Mouse (Mus musculus) hindbrain, embryonic 13.5 days (tissue): ENCODE measurements around the gene Kdm7a. TPM values are rescaled to one million over a fixed set of nuclear protein-coding genes. Genes with fewer than 3 reads are reported as not detected.

Experiments
- ATAC-seq: fragments of 200-750 bp; cut with Nextera tagmentation; 2 replicates; pipeline ENCODE4 v1.8.0; 2017; ENCODE audit warnings: moderate TSS enrichment; ENCODE audit not compliant: low FRiP score
- H3K27ac ChIP-seq: fragments of 300-500 bp; sonication (generic); 2 replicates; pipeline ENCODE4 v1.5.1; 2015; ENCODE audit warnings: inconsistent platforms, mild to moderate bottlenecking, moderate library complexity
- H3K27me3 ChIP-seq: fragments of 300-500 bp; sonication (generic); 2 replicates; pipeline ENCODE4 v1.6.1; 2015; ENCODE audit warnings: mild to moderate bottlenecking, inconsistent platforms
- H3K36me3 ChIP-seq: fragments of 300-500 bp; sonication (generic); 2 replicates; pipeline ENCODE4 v1.6.1; 2015; ENCODE audit warnings: mild to moderate bottlenecking, inconsistent platforms
- H3K4me1 ChIP-seq: fragments of 300-500 bp; sonication (generic); replicated peaks from 2 replicates; pipeline ENCODE4 v1.6.1; 2015; ENCODE audit warnings: inconsistent platforms
- H3K4me2 ChIP-seq: fragments of 300-500 bp; sonication (generic); 2 replicates; pipeline ENCODE4 v1.6.1; 2015; ENCODE audit warnings: inconsistent platforms, mild to moderate bottlenecking, moderate library complexity
- H3K4me3 ChIP-seq: fragments of 300-500 bp; sonication (generic); 2 replicates; pipeline ENCODE4 v1.5.1; 2015; ENCODE audit warnings: mild to moderate bottlenecking, inconsistent platforms
- H3K9ac ChIP-seq: fragments of 300-500 bp; sonication (generic); 2 replicates; pipeline ENCODE4 v1.6.1; 2015; ENCODE audit warnings: mild to moderate bottlenecking, inconsistent platforms
- H3K9me3 ChIP-seq: fragments of 300-500 bp; sonication (generic); 2 replicates; pipeline ENCODE4 v1.6.1; 2016; ENCODE audit warnings: inconsistent platforms
- WGBS: fragments of 180-500 bp; shearing (Covaris S2); methylation state at CpG from one replicate; pipeline ENCODE4 v1.1.7; 2015; 5-methylcytosine and 5-hydroxymethylcytosine counted together
- polyA plus RNA-seq: library from polyadenylated mRNA; unstranded; fragments of >200 nt; fragmentation: Nextera tagmentation; extraction: Ambion mirVana; gene quantifications from 2 replicates; pipeline ENCODE4 v1.2.1, GENCODE M21; 2015

Kdm7a gene
- polyA plus RNA-seq, 1 experiment from 2014 or later = 9.3 TPM

DNA sequence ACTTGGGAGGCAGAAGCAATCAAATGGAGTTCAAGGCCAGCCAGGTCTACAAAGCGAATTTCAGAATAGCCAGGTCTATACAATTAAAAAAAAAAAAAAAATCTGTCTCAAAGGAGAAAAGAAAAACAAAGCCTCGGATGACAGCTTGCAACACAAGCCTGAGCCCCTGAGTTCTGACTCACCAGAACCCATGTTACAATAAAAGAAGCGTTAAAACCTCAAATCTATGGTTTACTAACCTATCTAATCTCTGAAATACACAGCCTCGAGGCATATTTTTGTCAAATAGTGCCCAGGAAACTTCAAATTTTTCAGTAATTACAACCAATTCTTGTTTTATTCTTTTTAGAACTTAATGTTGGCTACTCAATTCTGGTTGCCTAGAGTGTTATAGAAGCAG lies 2.1 kb downstream of the Kdm7a start:
- no peak for ATAC-seq
- Histone ChIP-seq H3K9ac (no peak overlapping the region), H3K4me1 (peaks cover 22% of the 10 kb centered on the region), H3K36me3 (no peaks in the 10 kb centered on the region), H3K4me2 (peak overlapping the region; percentile 81), H3K9me3 (no peaks in the 10 kb centered on the region), H3K27ac (no peak overlapping the region), H3K27me3 (0 out of 2 replicates have a peak, but pooled peaks cover 4% of the 10 kb centered on the region), H3K4me3 (no peak overlapping the region)
- 71% methylated on average over 4 of the region's 4 CpGs for WGBS

DNA sequence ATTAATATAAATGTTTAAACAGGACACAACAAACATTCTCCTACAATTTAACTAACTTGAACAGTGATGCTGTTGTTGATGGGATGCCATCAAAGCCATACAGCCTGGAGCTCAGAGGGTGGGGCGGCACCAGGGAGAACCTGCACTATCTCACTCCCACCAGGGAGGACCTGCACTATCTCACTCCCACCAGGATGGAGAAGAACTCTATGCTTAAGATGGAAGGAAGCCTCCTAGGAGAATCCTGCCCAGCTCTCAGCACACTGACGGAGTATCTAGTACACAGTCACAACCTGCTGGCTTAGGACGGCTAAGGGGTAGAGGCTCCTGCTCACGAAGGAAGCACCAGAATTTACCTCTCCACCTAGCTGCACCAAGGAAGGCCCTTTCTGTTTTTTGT lies 3.4 kb downstream of the Kdm7a start:
- H3K27me3 ChIP-seq = no peaks in the 10 kb centered on the region
- H3K36me3 ChIP-seq = no peaks in the 10 kb centered on the region
- H3K9me3 ChIP-seq = no peaks in the 10 kb centered on the region
- peaks cover 22% of the 10 kb centered on the region for H3K4me1 ChIP-seq
- ATAC-seq = no peak
- H3K4me3 ChIP-seq = no peak overlapping the region; the same call in 1 of the 2 replicates
- H3K27ac ChIP-seq = no peak overlapping the region
- no peak overlapping the region for H3K4me2 ChIP-seq
- WGBS = 80% methylated on average over 4 of the region's 4 CpGs
- H3K9ac ChIP-seq = peak overlapping the region; percentile 30; the same call in 1 of the 2 replicates

DNA sequence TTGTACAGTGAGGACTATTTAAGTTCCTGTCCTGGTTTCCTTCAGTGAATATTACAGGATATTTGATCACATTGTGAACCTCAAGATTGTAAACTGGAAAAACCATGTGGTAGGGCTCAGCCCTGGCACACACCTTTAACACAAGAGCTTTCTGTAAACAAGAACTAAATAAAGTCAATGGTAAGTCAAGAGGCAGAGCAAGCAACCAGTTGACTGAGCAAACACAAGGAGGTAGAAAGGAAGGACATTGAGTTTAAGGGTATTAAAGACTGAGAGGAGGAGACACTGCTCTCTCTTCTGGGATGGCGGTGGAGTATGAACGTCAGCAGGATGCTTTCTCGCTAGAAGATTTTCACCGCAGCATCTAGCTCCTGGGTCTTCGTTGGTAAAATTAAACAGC lies 13.6 kb downstream of the Kdm7a start:
- WGBS = 84% methylated on average over 5 of the region's 5 CpGs
- no peaks in the 10 kb centered on the region for H3K36me3 ChIP-seq
- no peaks in the 10 kb centered on the region; the same call in 1 of the 2 replicates for H3K4me1 ChIP-seq
- H3K4me2 ChIP-seq = no peak overlapping the region
- H3K9me3 ChIP-seq = no peaks in the 10 kb centered on the region
- no peak for ATAC-seq
- H3K27ac ChIP-seq = no peak overlapping the region
- H3K27me3 ChIP-seq = no peaks in the 10 kb centered on the region
- no peak overlapping the region for H3K4me3 ChIP-seq
- H3K9ac ChIP-seq = no peak overlapping the region

DNA sequence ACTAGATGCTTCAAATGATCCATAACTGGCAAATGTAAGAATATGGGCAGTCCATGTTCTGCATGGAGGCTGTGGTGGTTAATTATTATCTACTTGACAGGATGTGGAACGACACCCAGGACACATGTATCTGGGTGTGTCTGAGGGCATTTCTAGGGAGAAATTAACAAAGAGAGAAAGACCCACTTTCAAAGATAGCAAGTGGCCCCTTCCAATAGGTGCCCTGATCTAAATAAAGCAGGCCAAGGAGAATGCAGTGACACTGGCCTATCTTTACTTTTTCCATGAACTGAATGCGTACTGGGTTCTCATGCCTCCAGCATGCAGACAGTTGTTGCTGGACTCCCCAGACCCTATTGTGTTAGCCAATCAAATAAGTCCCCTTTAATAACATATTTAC lies 15.1 kb downstream of the Kdm7a start:
- no peaks in the 10 kb centered on the region; the same call in 1 of the 2 replicates for H3K4me1 ChIP-seq
- H3K27me3 ChIP-seq = no peaks in the 10 kb centered on the region
- no peak overlapping the region for H3K4me3 ChIP-seq
- H3K4me2 ChIP-seq = no peak overlapping the region
- H3K27ac ChIP-seq = no peak overlapping the region
- H3K9me3 ChIP-seq = no peaks in the 10 kb centered on the region
- H3K36me3 ChIP-seq = no peaks in the 10 kb centered on the region
- H3K9ac ChIP-seq = no peak overlapping the region
- no peak for ATAC-seq
- 81% methylated on average over 2 of the region's 2 CpGs for WGBS

DNA sequence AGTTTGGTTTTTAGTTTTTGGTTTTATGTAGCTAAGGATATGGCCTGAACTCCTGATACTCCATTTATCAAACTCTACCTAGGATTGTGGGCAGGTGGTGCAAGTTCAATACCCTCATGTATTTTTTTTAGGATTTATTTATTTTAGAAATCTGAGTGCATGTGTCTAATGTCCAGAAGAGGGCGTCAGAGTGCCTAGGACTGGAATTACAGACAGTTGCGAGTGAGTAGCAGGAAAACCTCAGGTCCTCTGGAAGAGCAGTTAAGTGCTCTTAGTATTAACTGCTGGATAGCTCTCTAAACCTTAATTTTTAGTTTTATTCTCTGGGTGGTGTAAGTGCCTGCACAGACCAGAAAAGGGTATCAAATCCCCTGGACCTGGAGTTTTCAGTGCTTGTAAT lies 19.4 kb downstream of the Kdm7a start:
- no peaks in the 10 kb centered on the region for H3K4me1 ChIP-seq
- no peak overlapping the region for H3K4me3 ChIP-seq
- H3K9me3 ChIP-seq = no peaks in the 10 kb centered on the region
- H3K27me3 ChIP-seq = no peaks in the 10 kb centered on the region
- H3K9ac ChIP-seq = no peak overlapping the region
- H3K27ac ChIP-seq = no peak overlapping the region
- ATAC-seq = no peak
- H3K4me2 ChIP-seq = no peak overlapping the region
- WGBS = 32% methylated on average over 2 of the region's 2 CpGs
- H3K36me3 ChIP-seq = 0 out of 2 replicates have a peak, but pooled peaks cover 2% of the 10 kb centered on the region

DNA sequence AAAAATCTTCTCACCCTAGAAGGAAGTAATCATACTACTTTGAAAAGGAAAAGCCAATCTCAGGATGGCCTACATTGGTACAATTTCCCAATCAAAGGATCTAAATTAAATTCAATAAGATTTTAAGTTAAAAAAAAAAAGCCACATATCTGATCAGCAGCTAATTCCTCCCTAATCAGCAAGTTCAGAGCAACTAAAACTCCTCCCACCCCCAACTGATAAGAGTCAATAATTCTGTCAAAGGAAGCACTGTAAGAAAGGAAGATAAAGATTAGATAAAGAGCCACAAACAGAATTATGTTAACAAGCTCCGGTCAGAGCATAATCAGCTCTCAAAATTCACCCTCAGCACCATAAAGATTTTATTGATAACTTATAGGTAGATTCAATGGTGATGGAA lies 37.5 kb downstream of the Kdm7a start:
- H3K4me1 ChIP-seq = no peaks in the 10 kb centered on the region
- ATAC-seq = no peak
- H3K27me3 ChIP-seq = no peaks in the 10 kb centered on the region
- H3K4me2 ChIP-seq = no peak overlapping the region
- H3K27ac ChIP-seq = no peak overlapping the region
- no peak overlapping the region for H3K9ac ChIP-seq
- no peaks in the 10 kb centered on the region for H3K9me3 ChIP-seq
- no peak overlapping the region for H3K4me3 ChIP-seq
- peaks cover 31% of the 10 kb centered on the region for H3K36me3 ChIP-seq
- WGBS = 93% methylated on average over 1 of the region's 1 CpGs

DNA sequence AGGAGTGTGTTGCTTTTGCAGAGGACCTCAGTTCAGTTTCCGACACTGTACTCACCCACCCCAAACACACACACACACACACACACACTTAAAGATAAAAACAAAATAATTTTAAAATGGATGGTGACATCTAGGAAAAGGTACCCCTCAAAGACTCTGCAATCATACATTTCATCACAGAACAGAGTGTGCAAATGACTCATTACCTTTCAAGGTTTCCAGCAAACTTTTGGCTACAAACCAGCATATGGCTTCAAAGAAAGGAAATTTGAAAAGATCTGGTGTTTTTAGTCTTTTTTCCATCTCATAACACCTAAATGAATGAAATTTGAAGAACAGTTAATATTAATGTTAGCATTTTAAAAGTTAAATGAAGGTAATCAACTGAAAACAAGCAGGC lies 41.7 kb downstream of the Kdm7a start:
- ATAC-seq = no peak
- H3K4me2 ChIP-seq = no peak overlapping the region
- no peak overlapping the region for H3K27ac ChIP-seq
- no peaks in the 10 kb centered on the region for H3K4me1 ChIP-seq
- no peaks in the 10 kb centered on the region for H3K9me3 ChIP-seq
- WGBS = 96% methylated on average over 1 of the region's 1 CpGs
- no peaks in the 10 kb centered on the region for H3K27me3 ChIP-seq
- H3K36me3 ChIP-seq = peaks cover 36% of the 10 kb centered on the region
- H3K9ac ChIP-seq = no peak overlapping the region
- H3K4me3 ChIP-seq = no peak overlapping the region

DNA sequence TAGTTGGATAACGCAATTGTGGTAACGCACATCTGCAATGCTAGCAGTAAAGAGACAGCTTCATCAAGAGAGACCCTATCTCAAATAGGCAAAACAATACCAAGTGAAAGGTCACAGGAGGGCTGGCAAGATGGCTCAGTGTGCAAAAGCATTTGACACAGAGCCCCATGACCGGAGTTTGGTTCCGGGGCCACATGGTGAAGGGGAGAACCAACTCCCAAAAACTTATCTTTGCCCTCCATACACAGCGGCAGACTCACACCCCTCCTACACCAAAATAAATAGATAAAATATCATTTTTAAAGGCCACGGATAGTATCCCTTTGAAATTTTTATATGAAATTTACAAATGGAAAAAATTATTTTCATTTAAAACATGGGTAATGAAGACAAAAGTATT lies 44.6 kb downstream of the Kdm7a start:
- Histone ChIP-seq H3K27me3 (no peaks in the 10 kb centered on the region), H3K9ac (no peak overlapping the region), H3K36me3 (peaks cover 28% of the 10 kb centered on the region), H3K9me3 (no peaks in the 10 kb centered on the region), H3K4me2 (no peak overlapping the region), H3K27ac (no peak overlapping the region), H3K4me1 (no peaks in the 10 kb centered on the region), H3K4me3 (no peak overlapping the region)
- 92% methylated on average over 6 of the region's 6 CpGs for WGBS
- ATAC-seq = no peak

DNA sequence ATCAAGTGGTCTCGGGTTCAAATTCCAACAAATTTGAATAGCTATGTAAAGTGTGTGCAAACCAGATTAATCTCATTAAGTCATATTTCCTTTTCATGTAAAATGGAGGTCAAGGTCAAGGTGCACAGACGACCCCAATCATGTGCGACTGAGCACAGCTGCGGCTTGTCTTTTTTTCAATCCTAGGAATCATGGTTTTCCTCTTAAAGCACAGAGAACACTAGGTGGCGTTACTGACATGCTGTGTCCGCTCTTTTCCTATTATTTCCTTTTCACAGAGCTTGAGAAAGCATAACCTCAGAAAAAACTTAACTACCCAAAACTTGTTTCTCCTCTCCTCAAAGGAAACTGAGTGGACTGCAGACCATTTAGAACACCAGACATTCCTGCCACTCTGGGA lies 60.5 kb downstream of the Kdm7a start:
- H3K4me2 ChIP-seq = no peak overlapping the region
- 54% methylated on average over 6 of the region's 6 CpGs for WGBS
- no peaks in the 10 kb centered on the region for H3K9me3 ChIP-seq
- no peaks in the 10 kb centered on the region for H3K27me3 ChIP-seq
- H3K9ac ChIP-seq = no peak overlapping the region
- ATAC-seq = no peak
- no peak overlapping the region for H3K27ac ChIP-seq
- H3K4me1 ChIP-seq = no peaks in the 10 kb centered on the region
- peaks cover 59% of the 10 kb centered on the region for H3K36me3 ChIP-seq
- no peak overlapping the region for H3K4me3 ChIP-seq

- ATAC-seq = no peak
- H3K4me1 ChIP-seq = no peaks in the 10 kb centered on the region
- 62% methylated on average over 5 of the region's 5 CpGs for WGBS
- H3K4me3 ChIP-seq = no peak overlapping the region
- peaks cover 32% of the 10 kb centered on the region for H3K36me3 ChIP-seq
- H3K9ac ChIP-seq = no peak overlapping the region
- no peak overlapping the region for H3K27ac ChIP-seq
- H3K9me3 ChIP-seq = 0 out of 2 replicates have a peak, but pooled peaks cover under 1% of the 10 kb centered on the region
- H3K4me2 ChIP-seq = no peak overlapping the region
- no peaks in the 10 kb centered on the region for H3K27me3 ChIP-seq
These were observed 74.0 kb downstream of the Kdm7a start for GRCm38 (mm10) chr6:39132556-39132955.

- H3K4me2 ChIP-seq = no peak overlapping the region
- no peak overlapping the region for H3K27ac ChIP-seq
- no peaks in the 10 kb centered on the region for H3K27me3 ChIP-seq
- no peak for ATAC-seq
- no peaks in the 10 kb centered on the region for H3K4me1 ChIP-seq
- 27% methylated on average over 4 of the region's 4 CpGs for WGBS
- no peak overlapping the region for H3K9ac ChIP-seq
- H3K36me3 ChIP-seq = peaks cover 32% of the 10 kb centered on the region
- H3K9me3 ChIP-seq = peaks cover 6% of the 10 kb centered on the region; the same call in 1 of the 2 replicates
- no peak overlapping the region for H3K4me3 ChIP-seq
These were observed 75.1 kb downstream of the Kdm7a start for GRCm38 (mm10) chr6:39131480-39131879.

DNA sequence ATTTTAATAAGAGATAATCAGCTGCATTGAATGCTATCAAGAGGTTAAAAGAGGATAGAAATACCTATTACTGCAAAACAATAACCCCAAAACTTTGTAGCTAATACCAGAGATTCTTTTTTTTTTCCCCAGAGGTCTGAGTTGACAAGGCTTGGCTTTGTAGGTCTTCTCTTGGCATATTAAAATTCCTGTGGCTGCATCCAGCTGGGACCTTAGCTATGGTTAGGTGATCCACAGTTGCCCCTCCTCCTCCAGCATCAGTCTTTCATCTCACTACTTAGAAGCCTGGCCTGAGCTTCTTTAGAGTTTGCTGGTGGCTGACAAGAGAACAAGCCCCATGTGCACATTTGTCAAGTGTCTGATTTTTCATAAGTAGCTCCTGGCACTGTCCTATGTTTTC lies 81.9 kb downstream of the Kdm7a start:
- no peak overlapping the region for H3K9ac ChIP-seq
- H3K4me3 ChIP-seq = no peak overlapping the region
- H3K36me3 ChIP-seq = no peaks in the 10 kb centered on the region; the same call in 1 of the 2 replicates
- no peak overlapping the region for H3K4me2 ChIP-seq
- no peak overlapping the region for H3K27ac ChIP-seq
- no peak for ATAC-seq
- peaks cover 7% of the 10 kb centered on the region; the same call in 1 of the 2 replicates for H3K27me3 ChIP-seq
- no peaks in the 10 kb centered on the region for H3K4me1 ChIP-seq
- peaks cover 6% of the 10 kb centered on the region; the same call in 1 of the 2 replicates for H3K9me3 ChIP-seq

DNA sequence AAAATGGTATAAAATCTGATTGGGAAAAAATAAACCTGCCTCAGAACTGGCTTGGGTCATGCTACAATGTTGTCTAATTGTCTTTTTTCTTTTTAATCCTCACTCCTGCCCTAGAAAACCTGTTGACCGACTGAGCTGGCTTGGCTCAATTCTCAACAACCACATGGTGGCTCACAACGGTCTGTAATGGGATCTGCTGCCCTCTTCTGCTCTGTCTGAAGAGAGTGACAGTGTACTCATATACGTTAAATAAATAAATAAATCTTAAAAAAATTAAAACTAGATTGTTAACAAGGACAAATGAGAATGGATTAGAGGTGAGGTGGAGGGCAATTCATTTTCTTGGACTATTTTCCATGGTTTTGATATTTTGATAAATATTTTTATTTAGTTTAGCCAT lies 85.9 kb downstream of the Kdm7a start:
- Histone ChIP-seq H3K9ac (no peak overlapping the region), H3K4me2 (no peak overlapping the region), H3K4me3 (no peak overlapping the region), H3K4me1 (peaks cover 10% of the 10 kb centered on the region), H3K27ac (no peak overlapping the region), H3K27me3 (peaks cover 48% of the 10 kb centered on the region), H3K36me3 (no peaks in the 10 kb centered on the region), H3K9me3 (no peaks in the 10 kb centered on the region)
- 72% methylated on average over 3 of the region's 3 CpGs for WGBS
- no peak for ATAC-seq
